Mouse (Mus musculus): ENCODE measurements around the gene Samd8.
A peak's percentile ranks its signal among the peaks of the same experiment; 100 is the strongest.

Gene Samd8

DNA sequence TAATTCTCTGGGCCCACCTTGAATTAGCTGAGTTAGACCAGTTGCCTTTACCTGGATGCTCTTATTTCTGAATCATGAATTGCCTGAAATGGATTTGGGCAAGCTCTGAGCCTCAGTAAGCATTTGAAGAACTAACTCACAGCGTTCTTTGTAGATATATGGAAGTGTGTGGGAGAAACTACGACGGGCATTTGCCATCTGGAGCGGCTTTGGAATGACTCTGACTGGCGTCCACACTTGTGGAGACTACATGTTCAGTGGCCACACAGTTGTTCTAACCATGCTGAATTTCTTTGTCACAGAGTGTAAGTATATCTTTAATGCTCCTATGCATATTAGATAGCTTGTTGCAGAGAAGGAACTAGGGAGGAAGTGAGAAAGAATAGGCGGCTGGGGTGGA lies 41.9 kb downstream of the Samd8 start:
- DNase-seq (ENCODE audit: low read depth, low spot score): no peak

DNA sequence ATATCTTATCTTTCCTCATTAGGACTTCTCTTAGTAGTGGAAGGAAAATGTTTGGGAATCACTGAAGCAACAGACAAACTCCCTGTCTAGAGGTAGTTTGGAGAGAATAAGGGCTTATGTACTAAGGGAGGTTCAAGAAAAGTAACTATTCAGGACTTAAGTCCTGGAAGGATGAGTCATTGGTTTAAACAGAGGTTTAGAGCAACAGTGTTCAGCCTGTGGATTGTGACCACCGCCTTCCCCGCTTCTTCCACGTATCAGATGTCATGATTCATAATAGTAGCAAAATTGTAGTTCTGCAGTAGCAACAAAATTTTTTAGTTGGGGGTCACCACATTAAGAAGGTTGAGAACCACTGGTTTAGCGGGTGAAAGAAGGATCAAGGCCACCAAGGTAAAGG lies 50.3 kb downstream of the Samd8 start:
- no peak for DNase-seq (ENCODE audit: low read depth, low spot score)

DNA sequence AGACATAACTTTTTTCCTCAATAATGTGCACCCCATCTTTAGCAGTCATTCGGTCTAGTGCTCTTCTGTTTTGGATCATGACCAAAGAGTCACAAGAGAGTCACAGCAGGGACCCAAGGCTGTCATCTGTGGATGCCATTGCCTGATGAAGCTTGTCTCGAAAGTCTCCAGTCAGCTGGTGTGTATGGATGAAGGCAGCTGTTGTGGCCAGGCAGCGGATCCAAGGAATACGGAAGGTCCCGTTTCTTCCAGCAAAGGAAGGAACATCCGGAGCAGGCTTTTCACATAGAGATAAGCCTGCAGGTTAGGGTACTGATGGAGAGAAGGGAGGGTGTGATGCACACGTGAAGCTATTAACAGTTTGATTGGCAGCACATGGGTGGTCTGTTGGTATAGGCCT lies 51.3 kb downstream of the Samd8 start:
- no peak for DNase-seq (ENCODE audit: low read depth, low spot score)

DNA sequence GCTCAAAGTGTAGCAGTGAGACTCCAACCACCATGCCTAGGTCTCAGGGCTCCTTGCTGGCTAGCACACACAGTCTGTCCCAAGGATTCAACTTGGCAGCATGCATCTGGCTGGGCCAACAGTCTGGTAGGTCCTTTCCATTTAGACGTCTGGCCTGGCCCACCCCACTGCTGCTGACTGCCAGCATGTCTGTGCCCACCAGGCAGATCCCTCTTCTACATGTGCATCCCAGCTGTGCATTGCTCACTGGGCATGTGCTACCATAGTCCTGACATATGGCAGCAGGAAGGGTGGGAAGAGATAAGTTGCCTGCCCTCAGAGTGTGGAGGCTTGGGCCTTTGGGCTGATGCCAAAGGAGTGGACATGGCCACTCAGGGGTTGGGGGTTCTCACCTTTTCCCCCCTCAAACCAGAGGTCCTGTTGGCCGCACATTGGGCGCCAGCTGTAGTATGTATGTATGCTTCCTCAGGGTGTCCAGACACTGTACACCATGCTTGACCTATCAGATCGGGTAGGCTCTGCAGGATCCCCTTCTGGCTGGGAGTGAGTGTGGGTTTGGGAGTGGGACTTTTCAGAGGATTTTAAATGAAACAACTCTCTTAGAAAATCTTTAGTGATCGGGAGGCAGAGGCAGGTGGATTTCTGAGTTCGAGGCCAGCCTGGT lies 52.3 kb downstream of the Samd8 start:
- no peak for DNase-seq (ENCODE audit: low read depth, low spot score)

DNA sequence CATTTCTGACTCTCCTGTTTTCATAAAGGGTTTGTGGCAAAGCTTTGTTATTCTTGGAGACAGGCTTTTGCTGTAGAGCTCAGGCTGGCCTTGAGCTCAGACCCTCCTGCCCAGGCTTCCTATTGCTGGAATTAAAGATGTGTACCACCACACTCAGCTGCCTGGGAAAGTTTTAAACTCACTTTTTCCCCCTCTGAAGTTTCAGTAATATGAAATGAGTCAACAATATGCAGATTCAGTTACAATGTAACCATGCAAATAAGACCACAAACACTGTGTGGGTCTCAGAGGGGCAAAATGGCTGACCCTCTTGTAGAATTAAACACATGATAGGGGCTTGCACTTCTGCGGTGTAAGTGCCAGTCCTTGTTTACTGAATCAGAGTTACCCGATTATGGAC lies 55.9 kb downstream of the Samd8 start:
- no peak for DNase-seq (ENCODE audit: low read depth, low spot score)

DNA sequence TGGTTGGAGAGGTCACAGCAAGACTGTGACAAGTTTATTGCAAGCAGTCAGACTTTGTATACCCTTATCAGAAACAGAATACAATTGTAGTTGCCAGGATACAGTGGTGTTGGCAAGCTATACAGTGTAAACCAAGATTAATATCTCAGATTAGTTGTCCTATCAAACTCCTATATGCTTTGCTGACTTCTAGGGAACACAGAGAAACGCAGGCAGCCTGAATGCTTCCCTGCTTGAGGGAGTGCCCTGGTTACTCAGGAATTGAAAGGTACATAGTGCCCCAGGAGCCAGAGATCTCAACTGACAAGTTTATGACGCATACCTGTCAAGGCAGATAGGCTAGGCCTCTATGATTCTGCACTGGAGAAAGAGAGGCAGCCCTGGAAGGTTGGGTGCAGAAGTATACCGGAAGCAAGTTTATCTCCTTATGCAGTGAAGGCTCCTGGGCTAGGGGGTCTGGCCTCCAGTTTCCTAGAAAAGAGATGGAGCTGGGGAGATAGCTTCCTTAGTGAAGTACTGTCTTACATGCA lies 56.4 kb downstream of the Samd8 start:
- no peak for DNase-seq (ENCODE audit: low read depth, low spot score)

DNA sequence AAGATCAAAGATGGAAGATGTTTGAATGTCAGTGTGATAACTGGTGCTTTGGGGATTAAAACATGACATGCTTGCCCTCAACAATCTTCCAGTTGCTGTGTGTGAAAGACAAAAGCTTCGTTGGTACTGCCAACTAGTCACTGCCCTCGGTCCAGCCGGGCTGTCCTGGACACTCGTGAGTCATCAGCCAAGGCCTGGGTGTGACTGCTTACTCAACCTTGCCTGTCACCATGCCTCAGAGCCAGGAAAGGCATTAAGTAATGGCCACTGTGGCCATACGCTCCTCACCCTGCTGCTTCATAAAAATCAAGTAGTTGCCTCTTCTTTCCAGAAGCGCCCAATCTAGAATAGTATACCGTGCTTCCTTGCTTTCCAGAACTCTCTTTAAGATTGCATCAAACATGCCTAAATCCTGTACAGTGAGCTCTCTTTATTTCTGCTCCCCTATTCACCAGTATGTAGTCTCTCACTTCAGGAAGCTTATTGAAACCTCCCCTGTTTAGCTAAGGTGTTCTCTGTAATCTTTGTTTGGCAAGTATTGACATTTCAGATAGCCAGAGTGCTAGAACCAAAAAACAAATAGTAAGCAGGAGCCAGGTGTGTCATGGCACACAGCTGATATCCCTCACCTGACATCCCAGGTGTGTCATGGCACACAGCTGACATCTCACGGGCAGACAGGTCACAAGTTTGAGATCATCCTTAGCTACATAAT lies 58.0 kb downstream of the Samd8 start:
- no peak for DNase-seq (ENCODE audit: low read depth, low spot score)

DNA sequence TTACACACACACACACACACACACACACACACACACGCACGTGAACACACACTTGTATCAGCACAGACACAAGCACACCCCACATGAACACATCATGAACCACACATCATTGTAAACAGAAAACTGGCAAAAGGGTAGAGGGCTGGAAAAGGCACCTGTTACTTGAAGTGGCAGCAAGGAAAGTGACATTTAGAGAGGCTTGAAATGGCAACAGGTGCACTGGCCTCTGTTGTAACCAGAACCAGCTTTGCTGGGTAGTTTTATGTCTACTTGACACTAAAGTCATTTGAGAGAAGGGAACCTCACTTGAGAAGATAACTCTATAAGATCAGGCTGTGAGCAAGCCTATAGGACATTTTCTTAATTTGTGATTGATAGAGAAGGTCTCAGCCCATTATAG lies 59.1 kb downstream of the Samd8 start:
- DNase-seq (ENCODE audit: low read depth, low spot score): no peak

DNA sequence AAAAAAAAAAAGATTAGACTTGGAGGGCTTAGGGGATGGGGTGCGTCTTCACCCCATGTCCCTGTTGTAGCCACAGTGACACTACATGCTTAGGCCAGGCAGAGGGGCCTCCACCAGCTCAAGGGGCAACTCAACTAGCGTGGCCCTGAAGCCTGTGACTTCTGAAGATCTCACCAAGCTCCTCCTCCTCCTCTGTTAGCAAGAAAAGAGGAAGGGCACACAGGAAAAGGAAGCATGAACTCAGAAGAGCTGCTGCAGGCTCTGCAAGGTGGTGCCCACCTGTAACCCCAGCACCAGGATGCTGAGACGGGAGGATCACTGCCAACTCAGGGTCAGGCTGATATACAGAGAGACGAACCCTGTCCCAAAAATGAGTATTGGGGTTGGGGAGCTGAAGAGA lies 61.0 kb downstream of the Samd8 start:
- no peak for DNase-seq (ENCODE audit: low read depth, low spot score)

DNA sequence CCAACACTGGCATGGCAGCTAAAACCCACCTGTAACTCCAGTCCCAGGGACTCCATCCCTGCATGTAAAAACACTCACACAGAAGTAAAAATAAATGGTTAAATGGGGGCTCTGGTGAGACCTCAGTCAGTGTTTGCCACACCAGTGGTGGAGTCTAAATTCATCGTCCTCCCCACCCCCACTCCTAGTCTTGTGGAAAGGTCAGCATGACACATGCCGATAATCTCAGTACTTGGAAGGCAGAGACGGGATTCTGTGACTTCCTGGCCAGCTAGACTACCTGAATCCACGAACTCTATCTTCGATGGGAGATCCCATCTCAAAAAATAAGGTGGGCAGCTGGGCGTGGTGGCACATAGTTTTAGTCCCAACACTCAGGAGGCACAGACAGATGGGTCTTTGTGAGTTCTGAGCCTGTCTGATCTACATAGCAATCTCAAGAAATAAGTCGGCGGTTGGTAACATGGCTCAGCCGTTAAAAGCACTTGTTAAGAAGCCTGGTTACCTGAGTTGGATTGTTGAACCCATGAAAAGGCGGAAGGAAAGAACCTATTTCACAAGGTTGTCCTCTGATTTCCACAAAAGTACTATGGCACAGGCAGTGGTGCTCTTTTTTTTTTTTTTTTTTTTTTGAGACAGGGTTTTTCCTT lies 61.5 kb downstream of the Samd8 start:
- no peak for DNase-seq (ENCODE audit: low read depth, low spot score)

DNA sequence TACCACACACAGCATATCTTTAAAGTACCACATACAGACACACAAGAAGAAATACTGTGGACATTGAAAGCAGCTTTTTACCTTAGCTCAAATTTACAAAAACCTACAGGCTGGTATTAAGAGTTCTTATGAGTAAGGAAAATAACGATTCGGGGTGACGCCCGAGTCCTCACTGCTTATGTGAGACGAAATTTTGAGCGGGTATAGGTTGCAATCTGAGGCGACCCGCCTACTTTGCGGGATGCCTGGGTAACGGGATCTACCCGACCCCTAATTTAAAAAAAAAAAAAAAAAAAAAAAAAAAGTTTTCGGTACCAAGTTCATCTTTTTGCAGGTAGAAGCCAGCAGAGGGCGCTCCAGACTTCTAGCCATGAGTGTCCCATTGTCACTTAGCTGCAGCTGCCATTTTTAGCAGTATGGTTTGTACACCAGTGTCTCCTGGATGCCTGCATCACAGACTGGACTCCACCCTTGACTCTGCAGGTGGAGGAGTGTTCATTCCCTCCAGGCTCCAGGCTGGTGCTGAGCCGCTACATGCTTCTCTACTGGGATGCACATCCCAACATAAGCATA lies 62.3 kb downstream of the Samd8 start:
- DNase-seq (ENCODE audit: low read depth, low spot score): peak; percentile 47

DNA sequence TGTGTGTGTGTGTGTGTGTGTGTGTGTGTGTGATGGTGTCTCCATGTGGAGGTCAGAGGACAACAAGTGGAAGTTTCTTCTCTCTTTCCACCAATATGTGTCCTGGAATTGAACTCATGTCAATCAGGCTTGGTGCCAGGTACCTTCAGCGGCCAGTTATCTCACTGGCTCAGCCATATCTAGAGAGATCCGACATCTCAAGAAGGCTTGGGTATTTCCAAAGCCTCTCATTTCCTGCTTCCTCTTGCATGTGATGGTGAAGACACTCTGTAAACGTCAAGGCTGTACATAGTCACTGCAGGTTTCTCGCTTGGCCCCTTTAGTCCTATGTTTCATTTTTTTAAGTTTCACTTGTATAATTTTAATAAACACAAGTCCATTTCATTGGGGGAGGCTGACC lies 62.9 kb downstream of the Samd8 start:
- no peak for DNase-seq (ENCODE audit: low read depth, low spot score)

DNA sequence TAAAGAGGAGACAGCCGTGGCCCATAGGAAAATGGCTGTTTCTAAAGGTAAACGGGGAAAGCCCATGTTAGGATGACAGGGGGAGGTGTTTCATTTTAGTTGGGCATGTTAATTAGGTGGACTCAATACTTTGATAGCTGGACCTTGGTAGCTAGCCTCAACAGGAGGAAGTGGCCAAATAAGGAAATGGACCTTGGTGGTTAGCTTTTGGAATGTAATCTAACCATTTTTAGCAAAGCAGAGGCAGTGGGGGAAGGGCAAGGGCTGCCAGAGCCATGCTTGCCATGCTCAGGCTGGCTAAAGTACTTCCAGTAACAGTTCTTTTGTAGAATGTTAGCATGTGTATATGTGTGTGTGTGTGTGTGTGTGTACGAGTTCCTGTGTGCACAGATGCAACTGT lies 63.5 kb downstream of the Samd8 start:
- no peak for DNase-seq (ENCODE audit: low read depth, low spot score)

DNA sequence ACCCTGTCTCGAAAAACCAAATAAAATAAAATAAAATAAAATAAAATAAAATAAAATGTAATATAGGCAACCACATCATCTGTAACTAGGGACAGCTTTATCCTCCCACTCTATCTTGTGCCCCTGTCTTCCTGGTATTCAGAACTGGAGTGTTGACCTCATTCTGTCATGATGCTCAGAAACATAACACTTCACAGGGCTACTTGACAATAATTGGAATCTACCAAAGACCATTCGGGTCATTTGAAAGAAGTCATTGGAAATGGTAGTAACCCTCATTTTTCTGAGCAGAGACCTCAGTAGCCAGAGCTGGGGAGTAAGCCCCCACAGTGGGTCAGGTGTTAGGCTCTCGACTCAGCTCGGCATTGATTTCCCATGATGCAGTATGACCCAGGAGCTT lies 64.3 kb downstream of the Samd8 start:
- DNase-seq (ENCODE audit: low read depth, low spot score): no peak

DNA sequence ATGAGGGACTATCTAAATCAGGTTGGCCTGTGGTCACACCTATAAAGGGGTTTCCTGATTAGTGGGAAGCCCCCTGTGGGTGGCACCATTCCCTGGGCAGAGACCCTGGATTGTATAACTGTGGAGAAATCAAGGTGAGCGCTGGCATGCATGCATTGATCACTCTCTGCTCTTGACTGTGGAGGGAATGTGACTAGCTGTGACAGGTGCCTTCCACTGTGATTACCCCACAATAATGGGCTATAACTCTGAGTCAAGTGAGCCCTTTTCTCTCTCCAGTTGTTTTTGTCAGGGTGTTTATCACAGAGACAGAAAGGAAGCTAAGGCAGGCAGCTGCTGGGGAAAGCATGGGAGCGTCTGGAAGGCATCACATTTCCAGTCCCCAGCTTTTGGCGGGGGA lies 65.9 kb downstream of the Samd8 start:
- no peak for DNase-seq (ENCODE audit: low read depth, low spot score)

DNA sequence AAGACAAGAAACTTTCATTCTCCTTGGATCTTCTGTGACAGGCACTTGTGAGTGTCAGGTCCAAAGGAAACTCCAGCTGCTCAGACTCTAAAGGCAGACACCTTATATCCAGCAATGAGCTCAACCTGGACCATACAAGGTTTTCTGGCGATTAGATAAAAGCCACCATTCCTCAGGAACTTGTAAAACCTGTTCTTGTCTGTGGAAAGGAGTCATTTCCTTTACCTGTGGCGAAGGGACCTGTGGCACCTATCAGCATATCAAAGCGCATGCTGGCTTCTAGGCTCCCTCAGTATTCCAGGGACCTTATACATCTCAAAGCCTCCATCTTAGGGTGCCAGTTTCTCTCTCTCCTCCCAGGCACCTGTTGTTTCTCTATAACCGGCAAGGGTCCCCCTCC lies 67.1 kb downstream of the Samd8 start:
- DNase-seq (ENCODE audit: low read depth, low spot score): no peak

DNA sequence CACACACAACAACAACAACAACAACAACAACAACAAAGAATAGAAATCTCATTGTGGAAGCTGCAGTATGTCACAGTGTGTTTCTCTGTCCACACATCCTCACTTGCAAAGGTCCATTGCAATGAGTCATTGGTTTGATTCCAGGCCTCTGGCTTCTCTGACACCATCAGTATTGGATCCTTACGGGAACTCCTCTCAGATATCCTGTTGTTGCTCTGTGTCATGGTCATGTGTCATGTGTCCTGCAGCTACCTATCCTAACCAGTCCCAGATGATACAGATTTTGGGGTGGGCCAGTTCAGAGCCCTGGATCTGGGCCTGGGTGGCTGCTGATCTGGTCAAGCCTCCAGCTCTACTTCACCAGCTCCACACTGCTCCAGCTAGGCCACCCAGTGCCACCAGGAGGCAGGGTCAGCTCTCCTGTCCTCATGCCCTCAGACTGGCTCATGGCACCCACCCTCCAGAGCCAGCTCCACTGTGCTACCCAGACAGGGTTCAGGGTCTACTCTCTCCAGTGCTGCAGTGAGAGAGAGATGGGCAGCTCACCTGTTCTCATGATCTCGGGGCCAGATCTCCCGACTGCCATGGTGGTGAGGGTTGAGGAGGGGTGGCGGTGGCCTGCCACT lies 70.7 kb downstream of the Samd8 start:
- DNase-seq (ENCODE audit: low read depth, low spot score): no peak

DNA sequence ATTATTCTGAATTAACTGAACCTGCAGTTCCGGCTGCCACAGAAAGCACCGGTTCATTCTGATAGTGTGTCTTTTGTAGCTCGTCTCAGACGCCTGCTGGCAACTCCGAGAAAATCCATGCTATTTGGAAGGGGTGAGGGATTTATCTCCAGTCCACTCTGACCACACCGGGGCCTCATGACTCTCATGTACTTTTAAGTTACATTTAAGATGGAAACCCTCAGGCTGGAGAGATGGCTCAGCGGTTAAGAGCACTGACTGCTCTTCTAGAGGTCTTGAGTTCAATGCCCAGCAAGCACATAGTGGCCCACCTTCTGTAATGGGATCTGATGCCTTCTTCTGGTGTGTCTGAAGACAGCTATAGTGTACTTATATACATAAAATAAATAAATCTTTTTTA lies 72.0 kb downstream of the Samd8 start:
- no peak for DNase-seq (ENCODE audit: low read depth, low spot score)

DNA sequence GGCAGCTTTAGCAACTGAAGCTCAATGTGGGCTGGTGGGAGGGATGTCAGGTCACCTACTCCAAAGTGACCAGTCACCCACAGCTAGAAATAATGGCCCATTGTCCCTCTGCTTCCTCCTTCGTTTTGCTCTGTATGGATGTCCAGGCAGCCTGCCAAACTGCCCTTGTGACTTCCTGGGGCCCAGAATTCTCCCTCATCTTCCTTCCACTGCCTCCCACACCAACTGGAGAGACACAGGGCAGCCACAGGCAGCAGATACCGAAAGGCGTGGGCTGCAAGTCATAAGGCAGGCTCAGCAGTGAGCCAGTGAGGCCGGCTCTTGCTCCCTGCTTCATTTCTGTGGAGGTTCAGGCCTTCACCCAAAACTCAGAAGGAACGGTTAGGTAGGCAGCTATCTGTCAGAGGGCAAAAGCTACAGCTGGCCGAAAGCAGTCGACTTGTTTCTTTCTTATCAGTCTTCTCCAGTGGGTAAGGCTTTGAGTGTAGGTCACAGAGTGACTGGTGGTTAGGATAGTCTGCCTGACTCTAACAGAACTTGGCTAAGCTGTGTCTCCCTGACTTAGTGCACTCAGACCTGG lies 72.6 kb downstream of the Samd8 start:
- DNase-seq (ENCODE audit: low read depth, low spot score): no peak

DNA sequence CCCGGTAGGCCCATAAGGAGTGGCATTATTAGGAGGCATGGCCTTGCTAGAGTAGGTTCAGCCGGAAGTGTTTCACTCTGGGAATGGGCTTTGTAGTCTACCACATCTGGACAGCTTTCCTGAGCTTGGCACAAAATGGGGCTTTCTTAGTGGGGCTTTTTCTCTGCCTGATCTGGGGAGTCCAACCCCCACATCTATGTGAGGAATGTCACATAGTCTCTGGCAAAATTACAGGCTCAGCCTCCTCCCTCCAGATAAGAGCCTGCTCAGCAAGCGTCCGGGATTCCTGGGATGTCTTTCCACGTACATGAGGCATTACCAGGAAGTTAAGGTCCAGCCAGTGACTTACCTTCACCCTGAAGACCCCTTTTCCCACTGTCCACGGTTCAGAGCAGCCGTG lies 73.6 kb downstream of the Samd8 start:
- no peak for DNase-seq (ENCODE audit: low read depth, low spot score)

DNA sequence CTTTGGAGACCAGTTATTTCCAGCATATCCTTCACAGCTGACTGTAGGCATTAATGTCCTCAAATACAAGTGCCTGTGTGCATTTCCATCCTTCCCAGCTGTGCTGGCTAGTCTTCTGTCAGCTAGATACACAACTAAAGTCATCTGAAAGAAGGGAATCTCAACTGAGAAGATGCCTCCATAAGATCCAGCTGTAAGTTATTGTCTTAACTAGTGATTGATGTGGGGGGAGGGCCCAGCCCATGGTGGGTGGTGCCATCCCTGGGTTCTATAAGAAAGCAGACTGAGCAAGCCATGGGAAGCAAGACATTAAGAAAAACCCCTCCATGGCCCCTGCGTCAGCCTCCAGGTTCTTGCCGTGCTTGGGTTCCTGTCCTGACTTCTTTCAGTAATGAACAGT lies 74.6 kb downstream of the Samd8 start, which contains the start of gene Vdac2:
Gene Vdac2 (plus strand): TSS at position 301 of the 400 bp plus-strand sequence.
- DNase-seq (ENCODE audit: low read depth, low spot score): no peak
